Mouse (Mus musculus) layer of hippocampus, adult 9-11 months (tissue): ENCODE measurements around the gene Bicd2.

Experiments
- DNase-seq: peaks from one replicate; pipeline ENCODE4 v3.0.0; 2022

Bicd2 gene

DNA sequence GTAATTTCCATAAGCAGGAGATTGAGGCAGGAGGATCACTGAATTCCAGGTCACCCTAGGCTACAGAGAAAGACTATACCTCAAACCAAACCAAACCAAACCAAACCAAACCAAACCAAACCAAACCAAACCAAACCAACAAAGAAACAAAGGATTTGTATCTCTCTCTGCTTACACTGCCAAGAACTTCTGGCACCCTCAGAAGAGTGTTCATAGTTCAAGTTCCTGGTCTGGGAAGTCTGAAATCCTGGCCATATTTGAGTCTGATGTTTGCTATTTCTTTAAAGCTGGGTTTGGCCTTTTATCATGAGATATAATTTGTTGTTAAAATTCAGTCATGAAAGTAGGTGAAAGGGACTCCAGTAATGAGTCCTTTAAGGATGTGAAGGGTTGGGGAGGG is 66.4 kb downstream of the Bicd2 start:
- no peak for DNase-seq

DNA sequence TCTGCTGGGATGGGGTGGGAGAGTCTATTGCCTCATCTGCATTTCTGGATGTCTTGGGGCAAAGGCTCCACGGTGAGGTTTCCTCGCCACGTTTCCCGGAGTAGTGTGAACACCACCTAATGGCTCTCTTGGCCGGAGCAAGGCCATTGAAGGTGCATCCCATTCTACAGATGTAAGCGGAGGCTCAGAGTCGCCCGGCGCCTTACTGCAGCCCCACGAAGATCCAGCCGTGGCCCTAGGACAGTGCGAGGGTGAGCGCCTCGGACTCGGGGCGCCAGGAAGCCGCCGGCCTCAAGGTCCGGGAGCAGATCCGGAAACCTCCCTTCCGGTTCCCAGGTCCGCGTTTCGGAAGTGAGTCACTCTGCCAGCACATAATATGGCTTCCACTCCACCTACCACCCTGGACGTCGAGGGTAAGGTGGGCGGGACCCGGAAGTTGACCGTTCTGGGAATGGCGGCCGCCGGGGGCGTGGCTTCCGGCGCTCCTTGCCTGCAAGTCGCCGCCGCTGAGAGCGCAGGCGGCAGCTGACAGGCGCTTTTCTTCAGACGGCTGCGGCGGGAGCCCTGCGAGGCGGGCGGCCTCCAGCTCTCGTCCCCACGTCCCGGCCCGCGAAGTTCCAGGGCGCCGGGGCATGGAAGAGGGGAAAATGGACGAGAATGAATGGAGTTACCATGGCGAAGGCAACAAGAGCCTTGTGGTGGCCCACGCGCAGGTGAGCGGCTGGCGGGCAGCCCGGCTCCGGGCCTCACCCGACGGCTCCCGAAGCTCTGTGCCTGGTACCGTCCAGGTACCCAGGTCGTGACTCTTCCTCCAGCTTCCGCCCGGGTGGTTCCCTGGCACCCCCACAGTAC is 79.6 kb downstream of the Bicd2 start, which contains the start of gene Ippk:
Gene Ippk (plus strand): TSS at position 496 of the 852 bp plus-strand sequence.
- peak; percentile 99 for DNase-seq

DNA sequence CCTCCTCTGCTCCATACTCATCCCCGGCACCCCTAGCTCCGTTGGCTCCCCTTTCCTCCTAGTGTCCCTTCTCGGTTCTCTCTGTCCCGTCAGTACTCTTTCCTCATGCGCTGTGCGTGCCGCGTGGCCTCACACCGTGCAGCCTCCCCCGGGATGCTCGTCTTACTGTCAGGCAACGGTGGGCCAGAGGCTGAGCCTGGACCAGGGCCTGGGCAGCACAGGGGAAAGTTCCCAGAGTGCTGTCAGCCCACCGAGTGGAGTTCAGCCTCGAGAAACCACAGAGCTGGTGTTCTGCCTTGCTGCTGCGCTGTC is 80.2 kb downstream of the Bicd2 start:
- DNase-seq: no peak

DNA sequence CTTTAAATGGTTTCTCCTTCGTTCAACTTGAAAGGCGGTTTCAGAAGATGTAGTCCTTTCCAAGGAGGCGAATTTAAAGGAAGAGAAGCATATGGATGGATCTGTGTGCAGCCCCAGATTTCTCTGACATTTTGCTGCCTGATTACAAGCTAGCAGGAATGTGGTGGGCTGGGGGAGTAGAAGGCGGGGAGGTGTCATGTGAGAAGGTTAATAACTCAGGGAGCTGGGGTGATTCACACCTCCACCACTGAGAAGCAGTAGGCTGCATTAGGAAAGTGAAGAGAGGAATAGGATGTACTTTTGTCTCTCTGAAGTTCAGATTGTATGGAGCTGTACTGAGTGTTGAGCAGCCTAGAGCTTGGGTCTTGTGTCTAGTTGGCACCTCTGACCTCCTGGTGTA is 80.6 kb downstream of the Bicd2 start:
- DNase-seq: no peak

DNA sequence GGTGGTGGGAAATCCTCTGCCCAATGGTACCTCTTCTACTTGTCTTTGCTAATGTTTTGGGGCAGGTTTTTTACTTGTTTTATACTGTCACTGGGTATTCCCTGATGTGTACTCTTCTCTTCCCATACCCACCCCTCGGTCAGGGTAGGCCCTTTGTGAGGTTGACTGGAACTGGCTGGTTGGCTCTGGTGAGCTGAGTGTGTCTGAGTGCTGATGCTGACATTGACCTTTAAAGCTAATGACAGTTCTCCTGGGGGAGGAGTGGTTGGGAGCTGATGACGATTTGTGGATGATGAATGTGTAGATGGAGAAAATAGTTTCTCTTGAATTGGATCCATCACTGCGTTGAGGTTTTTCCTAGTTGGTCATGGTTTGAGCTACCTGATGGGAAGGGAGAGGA is 85.4 kb downstream of the Bicd2 start:
- no peak for DNase-seq

DNA sequence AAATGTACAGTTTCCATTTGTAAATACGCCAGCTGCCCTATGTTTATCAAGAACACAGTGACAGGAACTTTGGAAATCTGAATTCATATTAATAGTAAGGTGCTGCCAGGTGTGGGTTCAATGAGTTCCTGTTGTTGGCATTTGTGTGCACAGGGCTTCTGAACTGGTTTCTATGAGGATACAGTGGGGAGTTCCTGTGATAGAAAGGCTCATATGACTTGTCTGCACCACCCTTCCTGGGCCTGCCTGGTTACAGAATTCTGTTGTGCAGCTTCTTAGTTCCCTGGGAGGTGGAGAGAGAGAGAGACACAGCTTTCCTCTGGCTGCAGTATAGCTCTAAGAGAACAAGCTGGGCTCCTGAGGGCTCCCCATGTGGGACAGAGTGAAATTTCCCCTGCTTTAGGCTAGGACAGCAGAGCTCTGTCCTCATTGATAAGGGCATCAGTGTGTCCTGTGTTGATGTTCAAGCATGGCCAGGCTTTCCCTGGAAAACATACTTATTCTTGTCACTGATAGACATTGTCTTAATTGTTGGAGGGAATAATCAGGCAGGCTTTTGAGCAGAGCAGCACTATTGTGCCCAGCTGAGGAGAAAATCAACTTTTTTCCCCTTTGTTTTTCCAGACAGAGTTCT is 86.8 kb downstream of the Bicd2 start:
- no peak for DNase-seq

DNA sequence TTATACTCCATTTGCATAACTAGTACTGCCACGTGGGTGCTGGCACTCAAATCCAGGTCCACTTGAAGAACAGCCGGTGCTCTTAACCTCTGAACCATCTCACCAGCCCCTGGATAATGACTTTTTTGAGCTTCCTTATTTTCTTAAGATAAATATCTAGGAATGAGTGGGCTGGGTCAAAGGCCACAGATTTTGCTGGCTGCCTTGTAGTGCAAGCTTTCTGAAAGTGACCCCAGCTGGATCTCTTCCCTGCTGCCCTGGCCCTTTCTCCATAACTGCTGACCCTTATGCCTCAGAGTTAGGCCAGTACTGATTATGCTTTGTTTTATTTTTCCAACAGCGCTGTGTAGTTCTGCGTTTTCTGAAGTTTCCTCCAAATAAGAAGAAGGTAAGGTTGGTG is 89.1 kb downstream of the Bicd2 start:
- DNase-seq: no peak

DNA sequence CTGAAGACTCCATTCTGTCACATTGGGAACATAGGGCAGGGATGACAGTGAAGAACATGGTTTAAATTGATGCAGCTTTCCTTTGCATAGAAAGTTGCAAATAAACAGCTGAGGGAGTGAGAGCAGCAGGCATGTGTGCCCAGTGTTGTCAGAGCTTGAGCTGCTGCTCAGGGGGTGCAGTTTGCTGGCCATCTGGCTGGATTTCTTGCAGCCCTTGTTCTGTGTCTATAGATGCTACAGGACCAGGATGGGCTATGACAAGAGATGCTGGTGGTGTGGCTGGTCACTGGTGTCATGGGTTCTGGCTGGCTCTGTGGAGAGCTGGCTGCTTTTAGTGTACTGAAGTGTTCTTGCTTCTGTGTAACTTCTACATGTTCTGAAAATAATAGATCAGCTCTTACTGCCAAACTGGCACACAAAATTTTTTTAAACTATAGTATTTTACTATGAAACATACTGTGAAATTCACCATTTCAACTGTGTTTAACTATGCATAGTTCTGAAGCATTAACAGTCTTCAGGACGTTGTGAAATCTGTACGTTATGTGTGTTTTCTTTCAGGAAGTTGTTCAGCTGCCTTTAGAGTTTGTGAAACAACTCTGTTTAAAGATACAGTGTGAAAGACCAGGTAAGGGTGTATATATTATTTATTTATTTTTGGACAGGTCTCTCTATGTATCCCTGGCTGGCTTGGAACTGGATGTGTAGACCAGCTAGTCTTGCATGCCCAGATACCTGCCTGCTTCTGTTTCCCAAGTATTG is 92.1 kb downstream of the Bicd2 start:
- DNase-seq: no peak

DNA sequence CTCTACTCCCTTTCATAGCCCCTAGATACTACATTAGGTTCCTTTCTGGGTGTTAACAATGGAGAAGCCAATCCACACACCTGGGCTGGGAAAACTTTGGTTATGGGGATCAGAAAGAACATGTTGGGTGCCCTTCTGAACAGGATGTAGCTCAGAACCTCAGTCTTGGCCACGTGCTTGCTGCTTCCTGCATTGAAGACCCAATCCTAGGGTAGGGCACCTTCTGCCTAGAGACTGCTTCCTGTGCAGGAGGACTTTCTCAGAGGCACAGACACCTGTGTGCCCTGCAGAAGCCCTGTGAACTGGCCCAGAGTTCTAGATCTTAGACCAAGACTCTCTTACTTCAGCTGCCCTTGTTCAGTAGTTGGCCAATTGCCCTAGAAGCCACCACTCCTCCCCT is 94.4 kb downstream of the Bicd2 start:
- no peak for DNase-seq

DNA sequence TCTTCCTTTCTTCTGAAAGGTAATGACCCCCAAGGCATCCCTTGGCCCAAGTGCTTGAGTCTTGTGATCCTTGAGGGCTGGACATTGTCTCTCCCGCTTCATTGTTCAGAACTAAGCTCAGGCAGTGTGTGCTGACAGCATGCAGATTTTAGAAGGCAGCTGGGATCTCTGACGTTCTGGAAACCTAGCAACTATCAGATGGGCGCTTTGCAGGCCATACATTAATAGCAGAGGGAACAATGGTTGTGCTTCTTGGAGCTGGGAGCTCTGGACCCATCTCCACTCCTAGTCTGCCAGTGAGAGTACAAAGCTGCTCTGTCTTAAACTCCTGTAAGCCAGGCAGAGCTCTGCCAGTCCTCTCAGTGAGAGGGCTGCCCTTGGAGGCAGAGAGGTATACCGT is 94.8 kb downstream of the Bicd2 start:
- DNase-seq: peak; percentile 85
